Mouse (Mus musculus): ENCODE data around the gene 9230102O04Rik. TPM values are rescaled to one million over a fixed set of nuclear protein-coding genes. Genes with fewer than 3 reads are reported as not detected.
A peak's percentile ranks its signal among the peaks of the same experiment; 100 is the strongest.

Gene 9230102O04Rik
- polyA plus RNA-seq, 1 experiment from 2014 or later, result 0.79 TPM

DNA sequence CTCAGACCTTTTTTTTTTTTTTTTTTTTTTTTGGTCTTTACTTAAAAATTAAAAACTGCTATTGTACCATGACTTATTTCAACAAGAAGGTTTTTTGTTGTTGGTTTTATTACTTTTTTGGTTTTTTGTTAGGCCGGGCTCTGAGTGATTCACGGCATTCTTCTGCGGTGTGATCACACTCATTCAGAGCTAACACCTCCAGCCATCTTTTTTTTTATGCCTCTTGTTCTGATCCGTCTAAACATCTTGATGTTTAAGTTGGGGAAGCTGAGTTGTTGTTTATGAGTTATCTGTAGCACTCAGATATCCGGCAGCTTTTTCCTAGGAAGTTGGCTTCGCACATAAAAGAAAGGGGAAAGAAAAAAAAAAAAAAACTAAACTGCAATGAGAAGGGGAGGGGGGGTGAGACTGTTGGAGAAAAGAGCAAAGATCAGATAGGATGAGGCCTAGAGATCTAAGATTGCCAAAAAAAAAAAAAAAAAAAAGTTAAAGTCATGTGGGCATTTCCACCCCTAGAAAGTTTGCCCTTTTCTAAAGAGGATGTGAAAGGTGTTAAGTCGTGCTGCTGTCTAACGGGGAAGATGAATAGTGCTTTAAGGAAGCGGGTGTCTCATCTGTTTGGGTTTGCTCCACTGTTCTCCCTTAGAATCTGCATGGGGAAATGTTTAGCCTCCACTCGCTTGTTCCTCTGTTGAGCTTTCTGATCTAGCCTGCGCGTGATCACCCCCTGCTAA lies 22.1 kb downstream of the 9230102O04Rik start:
- peaks cover 14% of the 10 kb centered on the region for H3K4me1 ChIP-seq
- H3K4me2 ChIP-seq, result no peak overlapping the region
- H3K27me3 ChIP-seq, result peaks cover 15% of the 10 kb centered on the region
- H3K4me3 ChIP-seq, result no peak overlapping the region
- H3K27ac ChIP-seq, result no peak overlapping the region
- H3K9ac ChIP-seq, result no peak overlapping the region
- H3K36me3 ChIP-seq, result peaks cover 8% of the 10 kb centered on the region
- no peaks in the 10 kb centered on the region for H3K9me3 ChIP-seq
- ATAC-seq (ENCODE audit: insufficient number of reproducible peaks, insufficient read depth, low FRiP score, low TSS enrichment, low read depth), result no peak
- WGBS, result 80% methylated on average over 12 of the region's 12 CpGs

GRCm38 (mm10) chr2:9860698-9861097 lies 28.6 kb downstream of the 9230102O04Rik start:
- Histone ChIP-seq H3K9me3 (no peaks in the 10 kb centered on the region), H3K27ac (no peak overlapping the region), H3K36me3 (peaks cover 5% of the 10 kb centered on the region), H3K9ac (no peak overlapping the region), H3K4me2 (no peak overlapping the region), H3K27me3 (no peaks in the 10 kb centered on the region), H3K4me3 (no peak overlapping the region), H3K4me1 (no peaks in the 10 kb centered on the region)
- WGBS, result 80% methylated on average over 5 of the region's 5 CpGs
- ATAC-seq (ENCODE audit: insufficient number of reproducible peaks, insufficient read depth, low FRiP score, low TSS enrichment, low read depth), result no peak

GRCm38 (mm10) chr2:9855861-9856260 lies 33.5 kb downstream of the 9230102O04Rik start:
- Histone ChIP-seq H3K4me3 (no peak overlapping the region), H3K27ac (no peak overlapping the region), H3K36me3 (no peaks in the 10 kb centered on the region), H3K27me3 (no peaks in the 10 kb centered on the region), H3K9me3 (no peaks in the 10 kb centered on the region), H3K4me1 (no peaks in the 10 kb centered on the region), H3K4me2 (no peak overlapping the region), H3K9ac (no peak overlapping the region)
- 44% methylated on average over 4 of the region's 4 CpGs for WGBS
- no peak for ATAC-seq (ENCODE audit: insufficient number of reproducible peaks, insufficient read depth, low FRiP score, low TSS enrichment, low read depth)

- Histone ChIP-seq H3K27me3 (no peaks in the 10 kb centered on the region), H3K9ac (no peak overlapping the region), H3K27ac (no peak overlapping the region), H3K36me3 (no peaks in the 10 kb centered on the region), H3K4me2 (no peak overlapping the region), H3K9me3 (no peaks in the 10 kb centered on the region), H3K4me3 (no peak overlapping the region), H3K4me1 (no peaks in the 10 kb centered on the region)
- 61% methylated on average over 13 of the region's 13 CpGs for WGBS
- ATAC-seq (ENCODE audit: insufficient number of reproducible peaks, insufficient read depth, low FRiP score, low TSS enrichment, low read depth), result 0 out of 2 replicates have a peak, but pooled peaks have one; percentile 32
These were observed 36.3 kb downstream of the 9230102O04Rik start for GRCm38 (mm10) chr2:9852851-9853576.

DNA sequence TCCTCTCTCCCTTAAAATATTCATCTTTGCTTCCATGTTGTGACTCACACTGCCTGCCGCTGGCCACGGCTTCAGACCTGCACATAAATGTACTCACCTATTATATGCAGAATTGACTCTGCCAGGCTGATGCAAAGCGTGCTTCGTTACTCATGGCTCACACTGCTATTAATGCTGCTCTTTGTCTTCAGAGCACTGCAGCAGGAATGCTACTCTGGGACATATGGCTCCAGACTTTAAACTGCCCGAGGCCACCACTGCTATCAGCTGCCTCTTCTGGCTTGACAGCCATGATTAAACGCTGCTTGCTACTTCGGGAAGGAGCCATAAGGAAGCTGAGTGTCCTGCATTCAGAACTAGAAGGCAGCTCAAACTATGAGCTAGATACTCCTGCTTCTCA lies 54.1 kb downstream of the 9230102O04Rik start:
- H3K27ac ChIP-seq, result no peak overlapping the region
- H3K27me3 ChIP-seq, result no peaks in the 10 kb centered on the region
- no peaks in the 10 kb centered on the region for H3K36me3 ChIP-seq
- ATAC-seq (ENCODE audit: insufficient number of reproducible peaks, insufficient read depth, low FRiP score, low TSS enrichment, low read depth), result no peak
- H3K9me3 ChIP-seq, result no peaks in the 10 kb centered on the region
- no peaks in the 10 kb centered on the region for H3K4me1 ChIP-seq
- H3K4me2 ChIP-seq, result no peak overlapping the region
- no peak overlapping the region for H3K4me3 ChIP-seq
- WGBS, result 27% methylated on average over 7 of the region's 7 CpGs
- H3K9ac ChIP-seq, result no peak overlapping the region

GRCm38 (mm10) chr2:9833712-9834111 lies 55.6 kb downstream of the 9230102O04Rik start:
- Histone ChIP-seq H3K9me3 (no peaks in the 10 kb centered on the region), H3K27ac (no peak overlapping the region), H3K9ac (no peak overlapping the region), H3K4me2 (no peak overlapping the region), H3K4me1 (no peaks in the 10 kb centered on the region), H3K36me3 (no peaks in the 10 kb centered on the region), H3K27me3 (no peaks in the 10 kb centered on the region), H3K4me3 (no peak overlapping the region)
- no peak for ATAC-seq (ENCODE audit: insufficient number of reproducible peaks, insufficient read depth, low FRiP score, low TSS enrichment, low read depth)
- WGBS, result 81% methylated on average over 7 of the region's 7 CpGs

Other genes with a start within 250 kb of the 9230102O04Rik start
- gene 4930412O13Rik, start 8.3 kb downstream of the 9230102O04Rik start, polyA plus RNA-seq (2015; fragmentation: Nextera tagmentation; extraction: Ambion mirVana), result 1.0 TPM in 1 of 2 replicates, not detected in the other
- gene Gata3, start 494 bp upstream of the 9230102O04Rik start, polyA plus RNA-seq (2015; fragmentation: Nextera tagmentation; extraction: Ambion mirVana), result 21.7 and 29.8 TPM in 2 replicates
- gene Taf3, start 159.1 kb upstream of the 9230102O04Rik start, polyA plus RNA-seq (2015; fragmentation: Nextera tagmentation; extraction: Ambion mirVana), result 15.5 and 16.3 TPM in 2 replicates
- gene Atp5c1, start 191.0 kb upstream of the 9230102O04Rik start, polyA plus RNA-seq (2015; fragmentation: Nextera tagmentation; extraction: Ambion mirVana), result 501 and 563 TPM in 2 replicates
- 33.3 and 35.1 TPM in 2 replicates for gene Kin, start 191.1 kb upstream of the 9230102O04Rik start, polyA plus RNA-seq (2015; fragmentation: Nextera tagmentation; extraction: Ambion mirVana)
- gene Itih2, start 241.9 kb upstream of the 9230102O04Rik start, polyA plus RNA-seq (2015; fragmentation: Nextera tagmentation; extraction: Ambion mirVana), result 0.08 and 3.0 TPM in 2 replicates

Measured in embryonic facial prominence, embryonic 13.5 days (tissue).